Mouse (Mus musculus): ENCODE measurements at regions not wholly inside any gene's neighbourhood (a gene's known extent, or its start where the extent isn't known, plus 50 kb on each side); places are given as distances from the start of the nearest gene placed in this dataset.
"Not testable (repeated sequence)": the region's sequence is repeated elsewhere in the genome, so short reads cannot be mapped to it uniquely, and the experiment has no call there.

DNA sequence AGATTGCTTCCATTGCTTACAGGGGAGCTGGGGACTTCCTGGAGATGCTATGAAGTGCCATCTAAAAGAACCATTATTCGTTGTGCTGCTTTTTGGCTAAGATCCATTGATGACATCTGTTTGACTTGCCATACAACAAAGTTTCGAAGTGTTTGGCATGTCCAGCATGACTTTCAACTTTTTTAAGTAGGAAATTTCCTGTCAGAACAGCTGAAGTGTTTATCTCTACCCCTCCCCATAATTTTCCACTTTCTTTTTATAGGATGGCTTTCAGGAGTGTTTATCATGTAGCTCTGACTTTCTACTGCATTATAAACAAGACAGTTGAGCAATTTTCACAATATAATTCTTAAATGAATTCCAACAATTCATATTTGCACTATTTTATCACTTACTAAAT is 253.1 kb upstream of the Pbx1 start:
- no peak for DNase-seq (ENCODE audit: low read depth, low spot score)

- DNase-seq (ENCODE audit: low read depth, low spot score): no peak
These were observed 249.8 kb upstream of the Pbx1 start for GRCm38 (mm10) chr1:168681685-168682491.

GRCm38 (mm10) chr1:168680674-168681073 is 248.6 kb upstream of the Pbx1 start:
- no peak for DNase-seq (ENCODE audit: low read depth, low spot score)

DNA sequence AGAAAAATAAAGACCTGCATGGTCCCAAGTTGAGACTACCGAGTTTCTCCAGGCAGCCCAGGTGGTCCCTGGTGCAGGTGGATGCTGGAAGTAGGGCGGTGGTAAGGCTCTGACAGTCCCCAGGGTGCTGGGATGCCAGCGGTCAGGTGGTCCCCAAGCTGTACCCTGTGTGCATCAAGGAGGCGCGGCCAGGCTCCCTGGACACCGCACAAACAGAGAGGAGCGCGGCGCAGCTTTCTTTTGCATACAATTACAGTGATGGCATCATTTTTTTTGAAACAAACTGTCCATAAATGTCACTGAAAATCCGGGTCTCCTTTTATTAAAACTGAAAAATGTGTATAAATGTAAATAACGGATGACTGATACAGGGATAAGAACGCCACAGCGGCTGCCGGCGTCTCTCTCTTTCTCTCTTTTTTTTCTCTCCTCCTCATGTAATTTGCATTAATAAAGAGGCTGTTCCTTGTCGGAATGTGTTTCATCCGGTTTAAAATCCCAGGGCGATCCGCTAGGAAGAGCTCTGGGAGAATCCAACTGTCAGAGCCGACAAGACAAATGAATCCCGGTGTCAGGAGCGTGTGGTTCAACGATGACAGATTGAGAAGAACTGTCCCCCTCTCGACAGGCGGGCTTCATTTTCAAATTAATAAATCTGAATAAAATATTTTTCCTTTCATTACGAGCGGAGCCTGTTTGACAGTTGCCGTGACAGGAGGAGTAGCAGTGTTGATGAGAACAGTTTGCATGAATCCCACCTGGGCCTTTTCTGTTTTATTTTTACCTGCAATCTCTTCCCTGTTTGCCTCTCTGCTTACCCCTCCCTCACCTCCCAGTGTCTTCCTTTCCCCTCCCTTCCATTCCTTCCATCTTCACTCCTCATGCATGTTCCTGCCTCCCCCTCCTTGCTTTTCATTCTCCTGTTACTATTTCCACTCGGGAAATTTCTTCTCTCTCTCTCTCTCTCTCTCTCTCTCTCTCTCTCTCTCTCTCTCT is 244.6 kb upstream of the Pbx1 start:
- peak; percentile 51 for DNase-seq (ENCODE audit: low read depth, low spot score)

GRCm38 (mm10) chr1:168675741-168676140 is 243.7 kb upstream of the Pbx1 start:
- DNase-seq (ENCODE audit: low read depth, low spot score): no peak

GRCm38 (mm10) chr1:168662755-168663284 is 230.8 kb upstream of the Pbx1 start:
- peak; percentile 46 for DNase-seq (ENCODE audit: low read depth, low spot score)

- DNase-seq (ENCODE audit: low read depth, low spot score): no peak
These were observed 228.9 kb upstream of the Pbx1 start for GRCm38 (mm10) chr1:168660956-168661355.

DNA sequence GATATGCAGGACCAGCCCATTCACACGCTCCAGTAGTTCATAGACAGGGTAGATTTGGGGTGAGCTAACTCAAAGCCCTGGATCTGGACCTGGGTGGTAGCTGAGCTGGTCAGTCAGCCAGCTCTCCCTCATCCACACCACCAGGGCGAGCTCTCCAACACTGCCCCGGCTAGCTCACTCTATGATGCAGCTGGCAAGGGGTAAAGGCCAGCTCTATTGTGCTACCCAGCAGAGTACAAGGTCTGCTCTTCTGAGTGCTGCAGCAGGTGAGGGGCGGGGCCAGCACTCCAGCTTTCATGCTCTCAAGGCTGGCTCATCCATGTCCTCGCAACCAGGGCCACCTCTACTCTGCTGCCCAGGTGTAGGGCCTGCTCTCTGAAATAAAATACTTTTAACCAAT is 227.5 kb upstream of the Pbx1 start:
- DNase-seq (ENCODE audit: low read depth, low spot score): no peak

DNA sequence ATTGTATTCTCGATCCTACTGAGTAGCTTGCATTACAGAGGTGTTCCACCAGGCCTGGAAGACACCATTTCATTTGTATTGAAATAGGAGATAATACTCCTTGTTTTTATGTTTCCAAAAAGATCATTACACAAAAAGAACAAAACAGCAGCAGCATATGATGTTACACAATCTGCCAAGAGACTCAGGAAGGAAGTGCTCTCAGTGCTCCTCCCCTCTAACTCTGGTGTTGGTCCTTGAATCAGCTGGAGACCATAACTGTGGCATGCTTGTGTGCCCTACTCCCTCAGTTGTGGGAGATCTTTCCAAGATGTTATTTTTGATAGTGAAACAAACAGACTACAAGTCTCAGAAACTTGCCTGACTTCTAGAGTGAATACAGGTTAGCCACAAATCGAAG is 200.8 kb upstream of the Pbx1 start:
- no peak for DNase-seq (ENCODE audit: low read depth, low spot score)

GRCm38 (mm10) chr1:168631979-168632378 is 199.9 kb upstream of the Pbx1 start:
- no peak for DNase-seq (ENCODE audit: low read depth, low spot score)

GRCm38 (mm10) chr1:168601967-168602366 is 169.9 kb upstream of the Pbx1 start:
- not testable (repeated sequence) for DNase-seq (ENCODE audit: low read depth, low spot score)

DNA sequence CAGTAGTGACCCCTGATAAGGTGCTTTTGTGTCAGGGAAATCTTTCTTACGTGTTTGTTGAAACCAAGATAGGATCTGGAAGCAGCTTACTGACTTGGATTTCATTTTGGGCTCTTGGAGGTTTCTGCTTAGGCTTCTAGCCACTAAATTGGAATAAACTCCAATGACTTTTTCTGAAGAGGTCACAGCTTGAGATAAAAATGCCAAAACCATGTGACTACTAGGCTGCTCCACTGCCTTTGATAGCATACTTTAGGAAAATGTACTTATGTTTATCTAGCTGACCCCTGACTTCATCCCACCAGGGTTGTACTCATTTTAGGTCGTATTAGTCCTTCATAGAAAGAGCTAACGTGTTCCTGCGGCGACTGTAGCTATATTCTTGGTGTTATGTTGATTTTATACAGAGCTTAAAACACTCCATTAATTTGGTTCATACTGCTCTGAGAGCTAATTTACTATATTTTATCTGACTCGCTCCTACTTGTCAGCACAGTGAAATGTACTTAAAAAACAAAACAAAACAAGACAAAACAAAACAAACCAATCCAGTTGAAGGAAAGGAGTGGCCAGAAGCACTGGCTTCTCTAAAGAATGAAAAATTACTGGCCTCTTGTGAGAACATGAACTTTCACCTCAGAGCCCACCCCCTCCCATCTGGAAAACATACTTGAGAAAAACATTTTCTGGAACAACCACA is 168.5 kb upstream of the Pbx1 start:
- no peak for DNase-seq (ENCODE audit: low read depth, low spot score)

DNA sequence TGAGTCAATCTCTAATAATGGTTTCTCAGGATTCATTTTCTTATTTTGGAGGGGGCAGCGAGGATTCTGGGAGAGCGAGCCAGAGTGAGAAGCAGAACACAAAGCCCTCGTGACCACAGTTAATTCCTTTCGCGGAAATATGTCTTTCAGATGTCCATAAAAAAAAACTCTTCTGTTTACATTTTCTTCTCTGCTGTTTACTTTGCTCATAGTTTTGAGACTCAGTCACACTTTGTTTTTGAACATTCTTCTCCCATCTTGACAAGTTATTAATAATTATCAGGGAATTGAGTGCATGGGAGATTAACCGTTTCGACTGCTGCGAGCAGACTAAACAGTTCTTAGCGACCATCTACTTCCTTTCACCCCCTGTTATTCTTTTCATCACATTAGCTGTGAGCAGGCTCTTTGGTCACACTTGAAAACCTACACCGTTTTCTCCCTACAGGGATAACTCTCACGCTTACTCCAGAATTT is 166.2 kb upstream of the Pbx1 start:
- DNase-seq (ENCODE audit: low read depth, low spot score): no peak

GRCm38 (mm10) chr1:168597495-168597894 is 165.4 kb upstream of the Pbx1 start:
- DNase-seq (ENCODE audit: low read depth, low spot score): no peak

- DNase-seq (ENCODE audit: low read depth, low spot score): no peak
These were observed 152.1 kb upstream of the Pbx1 start for GRCm38 (mm10) chr1:168584137-168584536.

GRCm38 (mm10) chr1:168582434-168582833 is 150.4 kb upstream of the Pbx1 start:
- no peak for DNase-seq (ENCODE audit: low read depth, low spot score)

- DNase-seq (ENCODE audit: low read depth, low spot score): no peak
These were observed 138.0 kb upstream of the Pbx1 start for GRCm38 (mm10) chr1:168569930-168570515.

DNA sequence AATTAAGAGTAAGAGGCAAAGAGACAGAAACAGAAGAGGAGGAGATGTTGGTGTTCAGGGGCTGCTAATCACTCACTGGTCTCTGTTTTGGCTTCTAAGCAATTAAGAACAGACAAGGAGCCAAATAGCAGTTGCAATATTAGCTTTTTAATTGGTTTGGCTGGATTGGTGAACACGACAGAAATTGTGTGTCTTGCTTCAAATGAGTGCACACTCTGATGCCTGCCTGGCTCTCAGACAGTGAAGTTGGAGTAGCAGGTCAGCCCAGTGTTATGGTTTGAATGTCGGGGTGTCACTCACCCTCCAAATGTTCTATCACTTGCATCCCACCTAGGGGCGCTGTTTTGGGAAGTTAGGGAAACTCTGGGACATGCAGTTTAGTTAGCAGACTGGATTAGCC is 120.3 kb upstream of the Pbx1 start:
- DNase-seq (ENCODE audit: low read depth, low spot score): no peak

- DNase-seq (ENCODE audit: low read depth, low spot score): no peak
These were observed 117.9 kb upstream of the Pbx1 start for GRCm38 (mm10) chr1:168549807-168550435.

GRCm38 (mm10) chr1:168546156-168546555 is 114.1 kb upstream of the Pbx1 start:
- DNase-seq (ENCODE audit: low read depth, low spot score): no peak
